Mouse (Mus musculus): ENCODE measurements at regions not wholly inside any gene's neighbourhood (a gene's known extent, or its start where the extent isn't known, plus 50 kb on each side); places are given as distances from the start of the nearest gene placed in this dataset.
"Not testable (repeated sequence)": the region's sequence is repeated elsewhere in the genome, so short reads cannot be mapped to it uniquely, and the experiment has no call there.

- TF ChIP-seq CTCF (IDR thresholded peaks at IDR 0.05; ENCODE audit: insufficient read depth, low read depth, low read length), result peak; percentile 79
- TF ChIP-seq POLR2A (IDR thresholded peaks at IDR 0.05; ENCODE audit: insufficient read depth, low read depth, low read length), result not testable (repeated sequence)
Measured at GRCm38 (mm10) chr8:20424104-20424902, 61.3 kb upstream of the Gm15319 start.

All from olfactory bulb, adult 2 months (tissue).